ENCODE assay signal across 22 mouse cellular contexts in genomic region chr3:32762962-32763361, GRCm38 (mm10). TPM values are rescaled to one million over a fixed set of nuclear protein-coding genes. Genes with fewer than 3 reads are reported as not detected.
"Had no signal": no experiment of that assay in that cellular context is flagged by ENCODE, and none has a peak within 500 bp of the region (broad histone marks: within the 10 kb centered on the region; RNA-seq: fewer than 3 reads in every experiment).

No protein-coding gene starts in this region.

- H3K4me3 ChIP-seq: midbrain, embryonic 10.5 days; midbrain, embryonic 12.5 days; myocyte; neural tube, embryonic 13.5 days; neural tube, embryonic 15.5 days; stomach, embryonic 15.5 days had no signal

- H3K4me2 ChIP-seq: lung, embryonic 14.5 days; midbrain, embryonic 12.5 days; neural tube, embryonic 13.5 days; neural tube, embryonic 15.5 days; stomach, embryonic 15.5 days had no signal

- H3K9me3 ChIP-seq: midbrain, embryonic 10.5 days; midbrain, embryonic 12.5 days; neural tube, embryonic 13.5 days; neural tube, embryonic 15.5 days; stomach, embryonic 15.5 days had no signal

- H3K4me1 ChIP-seq: midbrain, embryonic 10.5 days; midbrain, embryonic 12.5 days; neural tube, embryonic 13.5 days; neural tube, embryonic 15.5 days; stomach, embryonic 15.5 days had no signal

- H3K27ac ChIP-seq: midbrain, embryonic 10.5 days; midbrain, embryonic 12.5 days; neural tube, embryonic 13.5 days; neural tube, embryonic 15.5 days; stomach, embryonic 15.5 days; stomach, postnatal 0 days had no signal

- H3K27me3 ChIP-seq: midbrain, embryonic 12.5 days; neural tube, embryonic 13.5 days; neural tube, embryonic 15.5 days; stomach, embryonic 15.5 days had no signal

- ATAC-seq: midbrain, embryonic 16.5 days had no signal

- DNase-seq: lung, adult 18-20 months; lung, embryonic 14.5 days; lung, postnatal 10 days; midbrain, embryonic 14.5 days; retina, postnatal 1 day; right cerebral cortex, adult 18-20 months; right cerebral cortex, postnatal 25 days; right cerebral cortex, postnatal 4 days; spleen, adult 18-20 months; thymus, adult 2 months; thymus, postnatal 25 days; thymus, postnatal 4 days had no signal

- H3K9ac ChIP-seq: lung, embryonic 14.5 days; midbrain, embryonic 12.5 days; neural tube, embryonic 13.5 days; neural tube, embryonic 15.5 days; stomach, embryonic 15.5 days had no signal

- H3K36me3 ChIP-seq: midbrain, embryonic 10.5 days; midbrain, embryonic 12.5 days; neural tube, embryonic 13.5 days; neural tube, embryonic 15.5 days; stomach, embryonic 15.5 days had no signal

RNA-seq across cellular contexts. Expression of gene Usp13, which starts 54.4 kb away (rescaled TPM):
- total RNA-seq: megakaryocyte, adult 5-6 weeks; megakaryocyte-erythroid progenitor cell, adult 5-6 weeks had no signal
